Mouse (Mus musculus) heart, postnatal 36 days (tissue): ENCODE measurements around the gene Hoxb1. TPM values are rescaled to one million over a fixed set of nuclear protein-coding genes. Genes with fewer than 3 reads are reported as not detected.

Experiments
- DNase-seq, 2 experiments: peaks; one replicate each; pipeline ENCODE4 v3.0.0; 2021 to 2022
- intact Hi-C: fragments of 180-260 bp; cut with DNase I; formaldehyde crosslinking; loops from one replicate; pipeline ENCODE4 v1.15.1; 2025
- microRNA-seq, 2 experiments: library from miRNA; unstranded; fragments of <30 nt; microRNA quantifications; one replicate each; pipeline ENCODE4 v1.2.0; 2021; ENCODE audit warnings: borderline number of aligned reads in 2 of 2
- total RNA-seq, 2 experiments: library from RNA; stranded (reverse); gene quantifications; 2 replicates each; pipeline ENCODE4 v1.2.3; 2021

The Hoxb1 gene
- total RNA-seq, 2 experiments from 2014 or later: not detected

DNA sequence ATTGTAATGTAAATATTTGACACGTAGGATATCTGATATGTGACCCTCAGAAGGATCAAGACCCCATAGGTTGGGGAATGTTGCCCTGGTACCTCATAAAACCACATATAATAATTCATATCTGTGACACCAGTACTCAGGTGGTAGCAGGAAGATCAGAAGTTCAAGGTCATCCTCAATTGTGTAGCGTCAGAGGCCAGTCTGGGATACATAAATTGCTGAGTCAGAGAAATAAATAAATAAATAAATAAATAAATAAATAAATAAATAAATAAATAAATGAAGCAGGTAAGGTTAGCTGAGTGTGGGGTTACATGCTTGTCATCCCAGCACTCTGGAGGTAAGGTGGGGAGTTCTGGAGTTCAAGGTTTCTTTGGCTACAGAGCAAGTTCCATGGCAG lies 22.1 kb downstream of the Hoxb1 start:
- no peak for DNase-seq
- intact Hi-C loops: no loop called here

DNA sequence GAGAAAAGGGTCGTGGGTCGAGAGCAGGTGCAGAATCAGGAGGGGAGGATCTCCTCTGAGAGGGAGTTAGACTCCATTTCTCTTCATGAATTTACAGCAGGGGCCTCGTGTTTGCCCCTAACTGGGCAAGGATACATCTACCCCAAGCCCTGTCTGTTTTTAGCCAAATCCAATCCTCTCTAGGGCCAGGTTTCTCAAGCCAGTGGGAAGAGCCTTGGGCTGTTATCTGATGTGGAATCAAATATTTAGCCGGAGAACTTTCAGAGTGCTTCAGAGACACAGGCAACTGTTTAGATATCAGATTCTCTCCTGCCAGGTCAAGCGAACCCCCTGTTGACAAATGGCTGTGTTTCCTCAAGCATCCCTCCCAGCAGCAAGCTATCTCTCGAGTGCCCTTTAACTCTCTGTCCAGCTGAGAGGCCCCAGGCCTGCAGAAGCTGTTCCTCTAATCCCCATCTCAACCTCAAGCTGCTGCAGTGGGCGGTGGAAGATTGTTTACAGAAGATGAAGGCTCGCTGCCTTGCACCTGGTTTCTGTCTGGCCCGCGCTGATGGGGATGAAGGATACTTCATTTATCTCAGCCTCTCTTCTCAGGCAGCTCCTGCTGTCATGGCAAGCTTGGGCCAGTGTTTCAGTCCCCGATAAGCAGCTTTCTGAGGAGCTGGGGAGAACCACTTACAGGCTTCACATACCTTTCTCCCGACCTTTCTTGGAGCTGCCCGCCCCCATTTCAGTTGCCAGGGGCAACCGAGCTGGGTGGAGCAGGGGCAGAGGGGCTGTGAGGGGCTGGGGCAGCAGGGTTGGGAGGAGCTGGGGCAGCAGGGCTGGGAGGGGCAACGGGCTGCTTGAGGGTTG lies 31.4 kb downstream of the Hoxb1 start:
- no peak for DNase-seq
- intact Hi-C loops: no loop called here

DNA sequence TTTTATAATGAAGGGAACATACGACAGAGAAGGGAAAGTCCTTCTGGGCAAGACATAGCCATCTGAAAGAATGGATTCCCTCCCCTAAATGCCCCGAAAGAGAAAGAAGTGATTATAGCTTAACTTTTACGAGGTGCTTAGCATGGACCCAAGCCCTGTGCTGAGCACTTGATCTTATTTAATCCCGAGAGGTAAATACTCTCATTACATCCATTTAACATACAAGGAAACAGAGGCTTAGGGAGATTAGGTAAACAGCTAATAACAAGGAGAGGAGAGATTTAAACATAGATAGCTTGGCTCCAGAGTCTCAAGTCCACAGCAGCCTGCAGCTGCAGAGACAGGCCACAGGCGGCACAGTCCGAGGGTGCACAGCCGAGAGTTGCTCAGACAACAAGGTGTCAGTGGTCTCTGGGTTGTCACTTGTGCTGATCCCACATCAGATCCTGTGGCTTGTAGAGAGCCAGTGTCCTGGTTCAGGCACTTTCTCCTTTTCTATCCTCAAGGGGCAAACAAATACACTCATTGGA lies 32.3 kb downstream of the Hoxb1 start:
- DNase-seq: no peak
- intact Hi-C loops: no loop called here

DNA sequence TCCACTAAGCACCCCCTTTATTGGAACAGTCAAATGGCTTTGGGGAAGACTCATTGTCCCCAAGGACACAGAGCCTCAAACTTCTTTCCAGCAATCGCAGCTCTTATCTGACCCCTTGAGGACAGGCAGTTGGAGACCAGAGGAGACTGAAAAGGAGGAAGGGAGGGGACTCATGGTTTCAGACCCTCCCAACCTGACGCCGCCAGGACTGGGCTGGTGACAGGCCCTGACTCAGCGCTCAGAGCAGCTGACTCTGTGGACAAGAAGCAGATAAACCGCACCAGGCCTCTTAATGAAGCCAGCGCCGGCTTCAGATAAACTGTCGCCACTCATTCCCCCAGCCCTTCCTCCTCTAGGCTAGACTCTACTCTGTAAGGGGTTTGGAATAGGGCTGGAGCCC lies 34.4 kb downstream of the Hoxb1 start:
- intact Hi-C loops: no loop called here

DNA sequence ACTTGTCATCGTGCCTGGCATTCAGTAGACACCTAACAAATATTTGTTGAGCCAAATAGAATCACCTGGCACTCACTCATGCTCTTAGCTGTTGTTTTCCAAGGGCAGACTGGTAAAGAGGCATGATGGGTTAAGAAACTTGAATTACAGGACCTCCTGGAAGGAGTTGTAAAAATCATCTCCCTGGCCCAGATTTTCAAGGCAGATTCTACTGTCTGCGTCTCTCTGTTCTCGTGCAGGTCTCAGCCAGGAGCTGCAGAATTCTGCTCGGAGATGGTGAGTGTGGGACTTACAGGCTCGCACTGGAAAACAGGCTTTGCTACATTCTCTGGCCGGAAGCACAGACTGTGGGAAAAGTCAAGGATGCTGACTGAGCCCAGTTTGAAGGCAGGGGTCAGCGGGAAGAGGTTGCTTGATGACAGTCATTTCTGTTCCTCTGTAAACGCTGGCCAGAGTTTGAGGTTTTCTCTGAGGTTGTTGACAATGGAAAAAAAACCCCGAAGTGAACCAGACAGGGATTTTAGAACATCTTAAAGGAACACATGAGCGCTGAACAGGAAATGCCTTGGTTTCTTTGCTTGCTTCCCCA lies 38.6 kb downstream of the Hoxb1 start:
- intact Hi-C loops: no loop called here
- peak; percentile 7 to 9 for DNase-seq

More for the DNA sequence above, 34.4 kb downstream of the Hoxb1 start:
- peak; percentile 16 to 26 for DNase-seq

DNA sequence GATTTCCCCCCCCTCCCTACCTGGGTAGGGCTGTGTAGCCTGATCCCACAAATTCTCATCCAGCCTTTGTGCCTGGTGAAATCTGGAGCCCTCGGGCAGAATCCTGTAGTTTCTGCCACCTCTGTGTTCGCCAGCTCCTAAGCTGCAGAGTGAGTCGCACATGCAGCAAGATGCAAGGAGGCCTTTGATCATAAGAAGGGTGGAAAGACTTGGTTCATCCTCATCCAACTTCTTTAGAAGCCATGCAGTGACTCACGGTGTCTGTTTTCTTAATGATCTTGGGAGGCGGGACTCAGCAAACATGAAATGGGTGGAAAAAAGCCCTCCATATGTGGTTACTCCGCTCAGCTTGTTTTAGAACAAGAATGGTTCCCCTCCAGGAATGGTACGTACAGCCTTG lies 39.3 kb downstream of the Hoxb1 start:
- no peak for DNase-seq
- intact Hi-C loops: loop anchor here (5.0 kb wide), 1 partner anchor 38 kb away; the partner anchor contains the start of gene Hoxb1

DNA sequence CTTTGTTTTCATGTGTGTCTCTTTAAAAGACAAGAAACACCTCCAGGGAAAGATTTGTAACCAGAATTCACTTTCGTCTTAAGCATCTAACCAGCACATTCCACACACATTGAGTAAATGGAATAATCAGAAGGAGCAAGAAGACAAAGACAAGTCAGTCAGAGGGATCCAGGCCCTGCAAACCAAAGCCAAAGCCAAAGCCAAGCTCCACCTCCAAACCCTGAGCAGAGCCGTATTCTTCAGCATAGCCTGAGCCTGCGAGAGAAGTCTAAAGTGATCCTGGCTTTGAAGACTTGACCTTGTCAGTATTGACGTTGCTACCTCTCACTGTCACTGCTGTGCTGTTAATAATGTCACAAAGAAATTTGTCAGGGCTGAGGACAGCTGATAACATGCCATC lies 40.0 kb downstream of the Hoxb1 start:
- DNase-seq: no peak
- intact Hi-C loops: loop anchor here (5.0 kb wide), 1 partner anchor 38 kb away; the partner anchor contains the start of gene Hoxb1

DNA sequence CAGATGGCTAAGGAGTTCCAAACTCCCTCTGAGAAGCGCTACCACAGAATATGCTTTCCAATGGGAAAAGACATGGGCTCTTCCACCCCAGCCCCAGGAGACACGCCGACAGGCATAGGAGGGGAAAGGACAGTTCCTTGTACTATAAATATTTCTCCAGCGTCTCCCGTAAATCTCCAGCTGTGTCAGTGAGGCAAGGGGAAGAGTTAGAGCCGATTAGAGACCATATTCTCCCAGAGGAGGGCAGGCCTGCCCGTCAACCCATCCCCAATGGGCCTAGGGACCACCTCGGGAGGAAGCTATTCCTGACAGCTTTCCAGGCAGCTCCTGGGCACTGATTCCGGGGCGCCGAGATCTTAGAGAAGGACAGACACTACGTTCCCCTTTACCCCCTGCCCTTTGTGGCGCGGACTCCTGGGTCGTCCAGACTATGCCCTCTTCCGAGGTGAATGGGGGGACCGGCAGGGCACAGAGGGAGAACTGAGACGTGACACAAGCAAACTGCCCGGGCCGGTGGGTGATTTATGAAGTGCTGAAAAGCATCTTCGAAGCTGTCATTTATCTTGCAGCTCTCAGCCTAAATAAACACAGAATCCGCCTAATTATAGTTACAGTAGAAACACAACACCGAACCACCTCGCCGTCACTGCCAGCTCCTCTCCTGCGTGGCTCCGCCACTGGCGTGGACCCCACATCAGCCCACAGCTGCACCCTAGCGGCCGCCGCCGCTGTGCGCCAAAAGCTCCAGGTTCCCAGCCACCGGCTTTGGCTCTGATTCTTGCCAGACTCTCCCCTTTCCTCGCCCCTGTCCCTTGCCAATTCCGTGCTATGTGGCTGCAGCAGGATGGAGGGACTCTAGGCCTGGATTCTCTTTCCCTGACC lies 41.9 kb downstream of the Hoxb1 start:
- intact Hi-C loops: loop anchor here (1.0 to 5.0 kb wide), 3 partner anchors 40 to 104 kb away; partner anchors contain the start of genes Hoxb1 and Hoxb5
- peak; percentile 70 for DNase-seq

DNA sequence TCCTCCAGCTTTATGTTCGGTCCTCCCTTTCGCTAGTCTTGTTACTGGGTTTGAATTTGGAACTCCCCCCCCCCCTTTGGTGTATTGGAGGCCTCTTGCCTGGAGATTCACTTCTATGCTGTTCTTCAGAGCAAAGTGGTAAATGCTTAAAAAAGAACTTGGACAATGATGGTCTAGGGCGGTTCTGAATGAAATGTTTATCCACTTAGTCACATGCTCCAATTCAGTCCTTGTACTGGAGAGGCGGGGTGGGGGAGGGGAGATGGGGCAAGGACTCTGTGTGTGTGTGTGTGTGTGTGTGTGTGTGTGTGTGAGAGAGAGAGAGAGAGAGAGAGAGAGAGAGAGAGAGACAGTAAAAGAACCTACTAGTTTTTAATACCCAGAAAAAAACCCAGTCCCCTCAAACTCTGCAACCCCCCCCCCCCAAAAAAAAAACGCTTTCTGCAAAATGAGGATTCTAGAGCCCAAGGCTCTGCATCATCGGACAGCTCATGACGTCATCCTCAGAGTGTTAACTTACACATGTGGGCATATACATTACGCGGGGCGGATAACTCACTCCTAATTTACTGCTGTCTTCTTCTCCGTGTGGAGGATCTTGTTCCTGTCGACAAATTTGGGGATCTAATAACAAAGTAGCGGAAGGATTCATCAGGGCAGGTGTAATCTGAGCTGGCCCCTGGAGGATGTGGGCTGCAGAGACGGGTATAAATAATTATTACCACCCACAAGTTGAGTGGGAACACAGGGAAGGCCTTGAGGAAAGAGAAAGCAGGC lies 42.9 kb downstream of the Hoxb1 start:
- no peak for DNase-seq
- intact Hi-C loops: loop anchor here (5.0 kb wide), 1 partner anchor 41 kb away; the partner anchor contains the start of gene Hoxb1

DNA sequence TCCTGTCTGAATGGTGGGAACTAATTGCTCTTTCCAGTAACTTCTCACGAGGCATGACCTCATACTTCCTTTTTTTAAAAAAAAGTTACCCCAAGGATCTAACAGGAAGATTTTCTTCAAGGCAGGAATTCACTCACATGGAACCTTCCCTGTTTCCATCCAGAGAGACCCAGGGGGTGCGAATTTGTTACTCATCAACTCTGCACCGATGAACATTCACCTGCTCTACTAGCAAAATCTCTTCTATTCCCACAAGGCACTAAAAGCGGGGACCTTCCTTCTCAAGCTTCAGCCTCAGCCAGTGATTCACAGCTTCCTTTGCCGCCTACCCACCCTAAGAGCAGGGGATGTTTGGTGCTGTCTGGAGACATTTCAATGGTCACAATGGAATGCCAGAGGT lies 45.5 kb downstream of the Hoxb1 start:
- intact Hi-C loops: no loop called here
- no peak for DNase-seq

DNA sequence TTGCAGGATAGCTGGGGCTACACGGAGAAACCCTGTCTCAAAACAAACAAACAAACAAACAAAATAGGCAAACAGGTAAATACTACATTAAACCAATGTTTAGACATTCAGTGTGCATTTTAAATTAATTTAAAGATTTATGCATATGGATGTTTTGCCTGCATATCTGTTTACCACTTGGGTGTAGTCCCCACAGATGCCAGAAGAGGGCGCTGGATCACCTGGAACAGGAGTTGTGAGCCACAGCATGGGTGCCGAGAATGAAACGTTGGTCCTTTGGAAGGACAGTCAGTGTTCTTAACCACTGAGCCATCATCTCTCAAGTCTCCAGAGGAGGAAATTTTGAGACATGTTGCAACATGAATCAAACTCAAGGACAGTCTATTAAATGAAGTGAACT lies 46.4 kb downstream of the Hoxb1 start:
- no peak for DNase-seq
- intact Hi-C loops: no loop called here

DNA sequence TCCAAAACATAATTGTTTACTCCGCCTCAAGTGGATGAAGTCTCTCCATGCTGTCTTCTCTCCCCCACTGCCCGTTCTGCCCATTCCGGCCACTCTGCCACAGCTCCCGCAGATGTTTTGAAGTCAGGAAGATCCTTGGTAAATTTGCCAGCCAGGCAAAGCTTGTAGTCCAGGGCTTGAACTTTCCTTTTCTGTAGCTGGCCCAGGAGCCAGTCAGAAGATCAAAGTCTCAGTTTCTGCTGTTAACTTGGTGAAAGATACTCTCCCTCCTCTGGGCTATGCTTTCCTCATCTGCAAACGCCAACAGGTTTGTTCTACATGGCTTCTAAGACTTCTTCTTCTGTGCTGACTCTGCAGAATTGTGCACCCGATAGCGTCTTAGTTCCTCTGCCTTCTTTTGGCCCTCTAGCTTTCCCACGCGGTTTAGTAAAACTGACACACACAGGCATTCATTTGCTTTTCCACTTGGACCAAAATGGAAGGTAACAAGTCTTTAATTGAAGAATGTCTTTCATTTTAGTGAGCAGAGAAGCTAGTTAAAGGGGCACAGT lies 47.5 kb downstream of the Hoxb1 start:
- DNase-seq: no peak
- intact Hi-C loops: no loop called here

DNA sequence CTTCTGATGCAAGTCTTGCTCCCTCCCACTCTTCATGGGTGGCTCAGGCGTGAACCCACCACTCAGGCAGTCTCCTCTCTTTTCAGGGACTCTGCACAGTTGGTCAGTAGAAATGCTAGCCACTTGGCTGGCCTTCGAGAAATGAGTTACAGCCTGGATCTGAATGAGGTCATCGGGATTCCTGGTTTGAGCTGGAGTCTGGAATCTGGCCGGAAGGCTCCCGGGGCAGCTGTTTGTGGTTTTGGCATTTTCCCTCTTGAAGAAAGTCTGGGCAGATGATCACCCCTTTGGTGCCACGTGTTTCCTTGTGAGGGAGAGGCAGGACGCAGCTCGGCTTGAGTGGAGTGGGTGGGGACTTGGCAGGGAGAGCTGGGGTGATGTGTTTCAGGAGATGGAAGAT lies 48.0 kb downstream of the Hoxb1 start:
- peak; percentile 65 to 66 for DNase-seq
- intact Hi-C loops: no loop called here

DNA sequence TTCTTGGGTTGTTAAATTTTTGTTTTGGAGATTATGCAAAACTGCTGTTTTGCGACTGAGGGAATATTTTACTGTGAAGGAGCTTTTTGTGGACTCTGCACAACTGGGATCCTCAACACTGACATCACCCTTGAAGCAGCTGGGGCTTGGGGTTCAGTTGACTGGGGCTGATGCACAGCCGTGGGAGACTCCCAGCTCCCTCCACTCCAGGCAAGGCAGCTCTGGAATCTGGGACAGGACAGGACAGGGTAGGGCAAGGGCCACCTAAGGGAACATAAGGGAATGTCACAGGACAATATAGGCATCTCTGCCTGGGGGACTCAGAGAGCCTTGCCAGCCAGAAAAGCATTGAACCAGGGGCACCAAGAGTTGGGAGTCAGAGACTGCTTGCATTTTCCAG lies 48.5 kb downstream of the Hoxb1 start:
- intact Hi-C loops: no loop called here
- DNase-seq: no peak

Small RNA genes within 50 kb of the gene (microRNA-seq; reads per million reads assigned to microRNA genes)
- 1,852 to 2,459 reads per million in 2 experiments for gene Mir10a

Other genes with a start within 250 kb of the Hoxb1 start
- gene Ttll6, start 232.0 kb upstream of the Hoxb1 start, total RNA-seq: not detected
- not detected for gene Hoxb13, start 171.4 kb upstream of the Hoxb1 start, total RNA-seq
- not detected for gene Hoxb9, start 94.3 kb upstream of the Hoxb1 start, total RNA-seq
- not detected for gene Hoxb8, start 83.8 kb upstream of the Hoxb1 start, total RNA-seq
- gene Hoxb7, start 79.1 kb upstream of the Hoxb1 start, total RNA-seq: not detected
- gene Hoxb6, start 73.3 kb upstream of the Hoxb1 start, total RNA-seq: not detected
- under 1 TPM; 0.19 to 0.22 TPM for gene Hoxb5, start 62.4 kb upstream of the Hoxb1 start, total RNA-seq
- gene Hoxb4, start 47.5 kb upstream of the Hoxb1 start, total RNA-seq: under 1 TPM; 0.51 to 0.53 TPM
- gene Hoxb3, start 42.4 kb upstream of the Hoxb1 start, total RNA-seq: under 1 TPM; 0.42 to 0.68 TPM
- gene Hoxb2, start 15.2 kb upstream of the Hoxb1 start, total RNA-seq: 1 to 10 TPM in 1 of 2 experiments, under 1 TPM in 1; 0.51 to 1.1 TPM
- gene Skap1, start 98.8 kb downstream of the Hoxb1 start, total RNA-seq: under 1 TPM in 1 of 2 experiments, not detected in 1; 0.30 TPM